Mouse (Mus musculus): ENCODE data around the gene Itgb7.

Gene Itgb7

DNA sequence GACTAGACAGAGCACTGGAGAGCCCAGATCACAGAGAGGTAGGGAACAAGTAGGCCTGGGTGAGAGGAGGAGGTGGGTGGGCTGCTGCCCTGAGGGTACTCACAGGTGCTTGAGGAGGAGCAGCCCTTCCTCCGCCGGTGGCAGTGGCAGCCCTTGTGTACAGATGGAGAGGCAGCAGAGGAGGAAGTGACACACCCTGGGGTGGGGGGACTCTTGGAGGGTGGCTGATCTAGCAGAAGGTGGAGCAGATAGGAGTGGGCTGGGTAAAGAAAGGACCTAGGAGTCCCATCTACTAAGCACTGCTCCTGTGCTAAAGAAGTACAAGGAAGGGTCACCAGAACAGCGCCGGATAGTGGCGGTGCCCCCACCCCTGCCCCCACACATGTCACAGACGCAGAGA is at the start of gene Itgb7:
Gene Itgb7 (minus strand): TSS at position 197 of the 400 bp plus-strand sequence.
- DNase-seq = no peak

DNA sequence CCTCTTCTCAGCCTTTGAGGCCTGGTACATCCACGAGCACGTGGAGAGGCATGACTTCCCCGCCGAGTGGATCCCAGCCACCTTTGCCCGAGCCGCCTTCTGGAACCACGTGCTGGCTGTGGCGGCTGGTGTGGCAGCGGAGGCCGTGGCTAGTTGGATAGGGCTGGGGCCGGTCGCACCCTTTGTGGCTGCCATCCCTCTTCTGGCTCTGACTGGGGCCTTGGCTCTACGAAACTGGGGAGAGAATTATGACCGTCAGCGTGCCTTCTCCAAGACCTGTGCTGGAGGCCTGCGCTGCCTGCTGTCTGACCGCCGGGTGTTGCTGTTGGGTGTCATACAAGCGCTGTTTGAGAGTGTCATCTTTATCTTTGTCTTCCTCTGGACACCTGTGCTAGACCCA is 48.9 kb upstream of the Itgb7 start:
- DNase-seq = peak; percentile 31

DNA sequence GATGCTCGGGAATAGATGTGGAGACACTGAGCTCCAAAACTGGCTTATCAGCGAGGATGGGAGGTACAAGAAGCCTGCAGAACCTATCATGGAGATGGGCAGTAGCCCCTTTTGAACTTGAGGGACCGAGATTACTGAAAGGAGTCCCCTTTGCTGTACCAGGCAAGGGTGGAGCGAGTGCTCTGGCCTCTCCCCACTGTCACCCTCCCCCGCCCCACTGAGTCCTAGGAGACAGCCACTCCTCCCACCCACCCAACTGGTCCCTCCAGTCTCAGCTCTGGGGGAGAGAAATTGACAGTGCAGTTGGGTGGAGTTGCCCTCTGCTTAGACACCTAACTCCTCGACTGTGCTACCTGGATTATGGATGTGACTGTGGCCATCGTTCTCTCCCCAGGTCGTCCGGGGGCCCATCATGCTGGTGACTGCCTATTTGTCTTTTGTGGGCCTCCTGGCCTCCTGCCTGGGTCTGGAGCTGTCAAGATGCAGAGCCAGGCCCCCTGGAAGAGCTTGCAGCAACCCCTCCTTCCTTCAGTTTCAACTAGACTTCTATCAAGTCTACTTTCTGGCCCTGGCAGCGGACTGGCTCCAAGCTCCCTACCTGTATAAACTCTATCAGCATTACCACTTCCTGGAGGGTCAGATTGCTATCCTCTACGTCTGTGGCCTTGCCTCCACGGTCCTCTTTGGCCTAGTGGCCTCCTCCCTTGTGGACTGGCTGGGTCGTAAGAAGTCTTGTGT is 48.2 kb upstream of the Itgb7 start:
- DNase-seq = peak; percentile 26

GRCm38 (mm10) chr15:102279092-102279782 is 47.5 kb upstream of the Itgb7 start, which contains the start of gene Mfsd5:
Gene Mfsd5 (plus strand): TSS chr15:102279454.
- peak; percentile 96 for DNase-seq

- no peak for DNase-seq
These were observed 47.0 kb upstream of the Itgb7 start for GRCm38 (mm10) chr15:102278726-102279091.

DNA sequence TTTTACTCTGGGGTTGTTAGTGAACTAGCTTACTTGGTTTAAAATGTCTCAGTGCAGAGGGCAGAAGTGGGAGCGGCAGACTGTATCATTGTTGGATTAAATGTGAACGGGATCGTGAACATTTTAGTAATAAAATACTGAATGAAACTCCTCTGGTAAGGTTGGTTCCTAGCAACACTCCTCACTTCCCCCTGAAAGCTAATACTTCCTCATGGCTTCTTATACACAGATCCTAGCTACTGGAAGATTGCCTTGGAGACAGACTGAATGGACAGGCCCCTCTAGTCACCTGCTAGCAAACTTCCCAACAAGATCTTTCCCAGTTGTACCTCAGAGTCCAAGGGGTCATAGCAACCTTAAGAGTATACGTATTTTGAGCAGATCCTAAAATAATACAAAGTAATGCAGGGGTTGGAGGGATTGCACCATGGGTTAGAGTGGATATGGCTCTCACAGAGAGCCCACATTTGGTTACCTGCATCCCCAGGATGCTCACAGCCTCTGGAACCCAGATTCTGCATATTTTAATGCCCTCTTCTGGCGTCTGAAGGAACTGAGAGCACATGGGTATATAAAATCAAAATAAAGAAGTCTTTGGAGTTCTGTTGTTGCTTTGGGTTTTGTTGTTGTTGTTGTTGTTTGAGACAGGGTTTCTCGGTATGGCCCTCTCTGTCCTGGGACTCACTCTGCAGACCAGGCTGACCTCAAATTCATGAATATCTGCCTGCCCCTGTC is 42.4 kb upstream of the Itgb7 start:
- DNase-seq = no peak

DNA sequence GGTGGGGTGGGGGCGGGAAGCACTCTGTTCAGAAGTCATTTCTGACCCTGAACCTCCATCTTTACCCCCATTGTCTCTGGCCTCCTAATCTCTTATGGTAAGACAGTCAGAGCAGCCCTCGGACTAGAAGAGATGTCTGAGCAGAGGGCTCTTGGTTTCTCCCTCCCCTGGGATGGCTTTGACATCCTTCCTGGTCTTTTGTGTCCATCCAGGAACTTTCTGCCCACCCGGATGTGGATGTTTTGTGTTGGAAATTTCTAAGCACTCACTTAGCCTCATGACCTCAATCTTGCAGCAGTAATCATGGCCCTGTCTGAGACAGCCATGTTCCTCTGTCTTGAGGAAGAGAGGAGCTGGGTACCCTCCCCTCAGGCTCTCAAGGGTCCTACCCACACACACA is 39.7 kb upstream of the Itgb7 start:
- peak; percentile 34 for DNase-seq

- no peak for DNase-seq
These were observed 38.7 kb upstream of the Itgb7 start, which contains the start of gene Gm9918 for GRCm38 (mm10) chr15:102270274-102270960. Gene Gm9918 (plus strand): TSS chr15:102270563.

DNA sequence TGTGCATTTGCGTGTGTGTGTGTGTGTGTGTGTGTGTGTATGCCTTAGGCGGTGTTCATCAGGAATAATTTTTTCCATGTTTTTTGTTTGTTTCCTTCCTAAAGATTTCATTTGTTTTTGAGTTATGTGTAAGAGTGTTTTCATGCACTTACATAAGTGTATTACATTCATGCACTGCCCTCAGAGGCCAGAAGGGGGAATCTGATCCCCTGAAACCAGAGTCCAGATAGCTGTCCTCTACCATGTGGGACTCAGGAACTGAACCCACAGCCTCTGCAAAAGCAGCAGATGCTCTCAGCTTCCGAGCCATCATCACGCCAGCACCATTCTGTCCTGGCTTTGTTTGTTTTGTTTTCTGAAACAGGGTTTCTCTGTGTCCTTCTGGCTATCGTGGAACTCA is 33.8 kb upstream of the Itgb7 start:
- DNase-seq = no peak

- no peak for DNase-seq
These were observed 31.3 kb upstream of the Itgb7 start for GRCm38 (mm10) chr15:102263037-102263436.

DNA sequence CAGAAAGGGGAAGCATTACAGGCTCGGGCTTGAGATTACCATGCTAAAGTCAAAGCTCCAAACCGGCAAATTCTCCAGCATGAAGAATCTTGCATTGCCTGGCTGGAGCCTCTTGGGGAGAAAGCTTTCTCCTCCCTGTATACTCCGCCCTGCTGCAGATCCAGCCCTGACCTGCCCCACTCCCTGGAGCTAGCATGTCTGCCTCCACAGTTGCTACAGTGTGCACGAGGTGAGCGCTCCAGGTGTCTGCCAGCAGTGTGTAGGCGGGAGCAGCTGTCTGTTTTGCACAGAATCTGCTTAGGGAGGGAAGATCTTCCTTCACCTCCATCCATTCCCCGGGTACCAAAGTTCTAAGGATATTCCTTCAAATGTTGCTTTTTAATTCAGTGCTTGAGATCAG is 30.8 kb upstream of the Itgb7 start:
- DNase-seq = no peak

DNA sequence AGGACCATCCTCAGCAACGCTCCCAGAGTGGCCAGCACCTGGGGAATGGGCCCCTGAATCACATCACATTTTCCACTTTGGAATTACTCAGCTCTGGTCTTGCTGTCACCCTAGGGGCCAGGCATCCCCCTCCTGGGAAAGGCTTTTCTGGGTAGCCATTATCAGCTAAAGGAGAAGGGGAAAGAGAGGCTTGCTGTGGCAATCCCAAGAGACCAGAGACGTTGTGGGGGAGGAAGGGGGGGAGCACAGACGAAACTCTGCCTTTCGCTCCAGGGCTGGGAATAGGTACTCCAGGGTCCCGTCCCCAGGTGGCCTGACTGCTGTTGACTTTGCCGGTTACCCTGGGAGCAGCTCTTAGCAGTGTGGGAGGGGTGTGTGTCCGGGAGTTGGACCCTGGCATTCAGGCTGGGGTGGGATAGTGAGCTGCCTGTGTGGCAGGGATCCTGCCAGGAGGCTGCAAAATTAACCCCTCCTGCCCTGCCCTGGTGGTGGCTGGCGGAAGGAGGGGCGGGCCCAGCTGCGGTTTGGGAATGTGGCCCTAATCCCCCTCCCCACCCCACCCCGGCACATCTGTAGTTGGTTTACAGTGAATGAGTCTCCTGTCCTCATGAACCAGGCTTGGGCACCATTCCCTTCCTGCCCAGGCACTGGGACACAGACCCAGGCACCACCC is 27.0 kb upstream of the Itgb7 start:
- DNase-seq = no peak

- DNase-seq = peak; percentile 74
These were observed 26.3 kb upstream of the Itgb7 start for GRCm38 (mm10) chr15:102258076-102258470.

- DNase-seq = peak; percentile 73
These were observed 25.7 kb upstream of the Itgb7 start, which contains the start of gene Rarg for GRCm38 (mm10) chr15:102257202-102258075. Gene Rarg (minus strand): TSS chr15:102257517.

- peak; percentile 47 for DNase-seq
These were observed 24.9 kb upstream of the Itgb7 start for GRCm38 (mm10) chr15:102256431-102257201.

DNA sequence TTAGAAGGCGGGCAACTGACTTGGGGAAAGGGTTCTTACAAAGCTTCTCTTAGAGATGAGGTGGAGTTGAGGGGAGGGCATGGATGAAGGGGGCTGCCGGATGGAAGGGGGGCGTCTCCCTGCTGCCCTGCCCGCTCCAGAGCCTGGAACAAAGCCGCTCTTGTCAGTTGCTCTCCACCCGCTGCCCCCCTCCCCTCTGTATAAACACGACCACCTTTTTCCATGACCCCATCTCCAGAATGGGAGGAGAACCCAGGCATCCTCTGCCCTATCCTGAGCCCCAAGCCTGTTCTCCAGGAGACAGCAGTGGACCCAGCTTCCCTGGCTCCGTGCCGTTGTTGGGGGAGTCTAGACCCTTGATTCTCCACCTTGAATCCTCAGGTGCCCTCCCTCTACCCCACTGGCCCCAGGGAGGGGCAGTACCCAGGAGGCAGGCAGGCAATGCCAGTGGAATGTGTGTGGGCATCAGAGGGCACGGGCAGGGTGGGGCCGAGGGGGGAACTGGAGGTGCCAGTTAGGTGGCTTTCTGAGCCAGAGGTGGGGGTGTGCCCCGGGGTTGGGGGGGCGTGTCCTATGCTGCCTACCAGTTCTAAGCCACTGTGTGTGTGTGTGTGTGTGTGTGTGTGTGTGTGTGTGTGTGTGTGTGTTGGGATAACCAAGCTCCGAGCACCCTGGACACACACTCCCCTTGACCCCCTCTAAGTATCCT is 24.0 kb upstream of the Itgb7 start:
- DNase-seq = peak; percentile 76

DNA sequence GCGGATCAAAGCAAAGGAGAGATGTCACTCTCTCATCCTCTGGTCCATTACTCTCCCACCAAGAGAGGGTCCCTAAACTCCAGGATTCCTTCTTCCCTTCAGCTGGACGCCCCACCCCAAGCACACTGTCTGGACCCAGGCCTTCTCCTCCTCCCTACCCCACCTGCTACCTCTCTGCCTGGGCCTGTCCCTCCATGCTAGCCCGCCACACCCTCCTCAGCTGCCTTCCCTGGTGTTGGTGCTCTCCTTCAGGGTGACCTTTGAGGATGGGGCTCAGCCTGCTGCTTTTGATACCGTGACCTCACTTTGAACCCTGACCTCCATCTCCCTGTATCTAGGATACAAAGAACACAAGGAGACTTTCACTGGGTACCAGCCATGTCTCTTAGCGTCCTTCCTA is 18.8 kb upstream of the Itgb7 start:
- no peak for DNase-seq

GRCm38 (mm10) chr15:102249967-102250366 is 18.2 kb upstream of the Itgb7 start:
- no peak for DNase-seq

- DNase-seq = peak; percentile 80
These were observed 17.5 kb upstream of the Itgb7 start for GRCm38 (mm10) chr15:102249251-102249691.

GRCm38 (mm10) chr15:102248812-102249191 is 17.1 kb upstream of the Itgb7 start:
- peak; percentile 69 for DNase-seq
